Mouse (Mus musculus): ENCODE measurements around the gene Usp2.
A peak's percentile ranks its signal among the peaks of the same experiment; 100 is the strongest.

The Usp2 gene

DNA sequence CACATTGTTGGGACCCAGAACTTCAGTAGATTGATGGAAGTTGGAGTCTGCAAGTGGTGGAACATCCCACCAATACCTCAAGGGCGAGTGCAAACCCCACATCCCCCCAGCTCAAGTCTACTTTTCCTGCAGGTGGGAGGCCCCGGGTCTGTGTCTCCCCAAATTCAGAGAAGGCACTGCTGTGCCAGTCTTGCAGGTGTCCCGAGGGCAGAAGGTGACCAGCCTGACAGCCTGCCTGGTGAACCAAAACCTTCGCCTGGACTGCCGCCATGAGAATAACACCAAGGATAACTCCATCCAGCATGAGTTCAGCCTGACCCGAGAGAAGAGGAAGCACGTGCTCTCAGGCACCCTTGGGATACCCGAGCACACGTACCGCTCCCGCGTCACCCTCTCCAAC lies 20.4 kb upstream of the Usp2 start:
- no peak for DNase-seq (ENCODE audit: low read depth)

- no peak for DNase-seq (ENCODE audit: low read depth)
Observed at GRCm38 (mm10) chr9:44047071-44047470, 19.8 kb upstream of the Usp2 start.

DNA sequence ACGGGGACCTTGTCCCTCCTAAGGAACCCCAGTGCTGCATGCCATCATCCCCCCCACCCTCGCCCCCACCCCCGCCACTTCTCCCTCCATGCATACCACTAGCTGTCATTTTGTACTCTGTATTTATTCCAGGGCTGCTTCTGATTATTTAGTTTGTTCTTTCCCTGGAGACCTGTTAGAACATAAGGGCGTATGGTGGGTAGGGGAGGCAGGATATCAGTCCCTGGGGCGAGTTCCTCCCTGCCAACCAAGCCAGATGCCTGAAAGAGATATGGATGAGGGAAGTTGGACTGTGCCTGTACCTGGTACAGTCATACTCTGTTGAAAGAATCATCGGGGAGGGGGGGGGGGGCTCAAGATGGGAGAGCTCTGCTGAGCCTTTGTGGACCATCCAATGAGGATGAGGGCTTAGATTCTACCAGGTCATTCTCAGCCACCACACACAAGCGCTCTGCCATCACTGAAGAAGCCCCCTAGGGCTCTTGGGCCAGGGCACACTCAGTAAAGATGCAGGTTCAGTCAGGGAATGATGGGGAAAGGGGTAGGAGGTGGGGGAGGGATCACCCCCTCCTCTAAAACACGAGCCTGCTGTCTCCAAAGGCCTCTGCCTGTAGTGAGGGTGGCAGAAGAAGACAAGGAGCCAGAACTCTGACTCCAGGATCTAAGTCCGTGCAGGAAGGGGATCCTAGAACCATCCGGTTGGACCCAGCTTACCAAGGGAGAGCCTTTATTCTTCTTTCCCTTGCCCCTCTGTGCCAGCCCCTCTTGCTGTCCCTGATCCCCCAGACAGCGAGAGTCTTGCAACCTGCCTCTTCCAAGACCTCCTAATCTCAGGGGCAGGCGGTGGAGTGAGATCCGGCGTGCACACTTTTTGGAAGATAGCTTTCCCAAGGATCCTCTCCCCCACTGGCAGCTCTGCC lies 19.0 kb upstream of the Usp2 start:
- no peak for DNase-seq (ENCODE audit: low read depth)

DNA sequence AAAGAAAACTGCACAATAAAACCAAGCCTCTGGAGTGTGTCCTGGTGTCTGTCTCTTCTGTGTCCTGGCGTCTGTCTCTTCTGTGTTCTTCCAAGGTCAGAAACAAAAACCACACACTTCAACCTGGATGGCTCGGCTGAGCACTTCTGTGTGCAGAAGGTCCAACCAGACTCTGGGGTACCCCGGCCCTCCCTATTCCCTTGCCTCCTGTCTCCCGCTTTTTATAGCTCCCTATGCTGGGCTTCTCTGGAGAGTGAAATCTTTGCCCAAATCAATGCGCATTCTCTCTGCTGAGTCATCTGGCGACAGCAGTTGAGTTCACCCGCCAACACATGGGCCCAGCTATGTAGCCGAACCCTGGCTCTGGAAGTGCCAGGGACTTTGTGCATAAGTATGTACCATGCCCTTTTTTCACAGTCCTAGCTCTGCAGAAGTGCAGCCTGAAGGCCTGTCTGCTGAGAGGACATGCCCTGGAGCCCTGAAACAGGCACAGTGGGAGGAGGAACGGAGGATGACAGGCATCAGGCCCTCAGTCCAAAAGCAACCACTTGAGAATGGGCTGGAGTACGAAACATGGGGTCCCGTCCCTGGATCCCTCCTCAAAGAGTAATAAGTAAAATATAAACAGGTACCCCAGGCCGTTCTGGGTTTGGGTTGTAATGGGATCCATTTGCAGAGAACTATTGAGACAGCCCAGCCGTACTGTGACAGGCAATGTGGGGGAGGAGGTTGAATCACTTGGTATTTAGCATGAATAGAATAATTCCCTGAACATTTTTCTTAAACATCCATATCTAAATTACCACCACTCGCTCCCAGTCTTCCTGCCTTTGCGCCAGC lies 18.1 kb upstream of the Usp2 start:
- no peak for DNase-seq (ENCODE audit: low read depth)

- no peak for DNase-seq (ENCODE audit: low read depth)
Observed at GRCm38 (mm10) chr9:44049381-44050165, 17.2 kb upstream of the Usp2 start.

GRCm38 (mm10) chr9:44052855-44053254 lies 14.0 kb upstream of the Usp2 start:
- no peak for DNase-seq (ENCODE audit: low read depth)

DNA sequence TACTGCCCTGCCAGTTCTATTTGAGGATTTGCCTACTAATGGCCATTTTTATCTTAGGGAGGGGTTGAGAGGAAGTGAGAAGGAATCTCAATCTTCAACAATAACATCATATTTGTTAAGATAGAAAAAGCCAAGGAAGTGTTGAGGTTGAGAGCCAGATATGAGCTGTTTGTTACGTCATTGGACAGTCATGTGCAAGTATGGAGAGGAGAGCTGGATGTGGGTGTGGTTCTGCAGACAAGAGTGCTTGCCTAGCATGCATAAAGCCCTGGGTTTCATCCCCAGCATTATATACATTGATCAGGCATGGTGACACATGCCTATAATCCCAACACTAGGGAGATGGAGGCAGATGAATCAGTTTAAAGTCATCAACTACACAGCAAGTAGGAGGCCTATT lies 12.9 kb upstream of the Usp2 start:
- DNase-seq (ENCODE audit: low read depth): no peak

- no peak for DNase-seq (ENCODE audit: low read depth)
Observed at GRCm38 (mm10) chr9:44058606-44059005, 8.2 kb upstream of the Usp2 start.

- DNase-seq (ENCODE audit: low read depth): no peak
Observed at GRCm38 (mm10) chr9:44065177-44065576, 1.6 kb upstream of the Usp2 start.

DNA sequence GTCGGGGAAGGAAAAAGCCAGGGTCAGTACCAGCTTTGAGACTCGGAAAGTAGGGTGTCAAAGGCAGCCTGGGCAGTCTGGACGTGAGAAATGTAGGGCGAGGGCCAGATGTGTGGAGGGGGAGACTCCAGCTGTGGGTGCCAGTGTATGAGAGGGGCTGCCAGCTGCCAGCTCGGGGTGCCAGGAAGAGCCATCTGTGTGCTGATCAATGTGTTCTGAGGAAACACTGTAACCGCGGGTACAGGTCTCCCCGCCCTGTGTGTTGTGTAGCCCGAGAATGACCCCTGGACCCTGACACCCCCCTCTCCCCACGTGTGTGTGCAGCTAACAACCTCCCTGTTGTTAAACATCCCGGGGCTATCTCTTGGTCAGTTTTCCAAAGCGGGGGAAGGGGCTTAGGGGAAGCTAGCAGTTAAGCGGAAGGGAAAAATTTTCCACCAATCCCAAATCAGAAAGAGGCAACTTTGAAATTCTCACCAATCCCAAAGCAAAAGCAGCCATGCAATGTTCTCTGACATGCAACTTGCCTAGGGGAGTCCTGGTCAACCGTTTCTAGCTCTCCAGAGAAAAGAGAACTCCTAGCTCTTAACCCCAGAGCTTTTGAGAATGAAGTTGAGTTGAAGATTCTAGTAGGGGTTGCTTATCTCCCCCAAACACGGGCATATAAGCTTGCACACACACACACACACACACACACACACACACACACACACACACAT lies 579 bp downstream of the Usp2 start:
- DNase-seq (ENCODE audit: low read depth): no peak

- DNase-seq (ENCODE audit: low read depth): no peak
Observed at GRCm38 (mm10) chr9:44067960-44068330, 1.1 kb downstream of the Usp2 start.

- no peak for DNase-seq (ENCODE audit: low read depth)
Observed at GRCm38 (mm10) chr9:44069252-44069651, 2.4 kb downstream of the Usp2 start.

GRCm38 (mm10) chr9:44070113-44070843 lies 3.5 kb downstream of the Usp2 start:
- no peak for DNase-seq (ENCODE audit: low read depth)

GRCm38 (mm10) chr9:44070844-44071231 lies 4.0 kb downstream of the Usp2 start:
- no peak for DNase-seq (ENCODE audit: low read depth)

- DNase-seq (ENCODE audit: low read depth): no peak
Observed at GRCm38 (mm10) chr9:44071914-44072598, 5.2 kb downstream of the Usp2 start.

DNA sequence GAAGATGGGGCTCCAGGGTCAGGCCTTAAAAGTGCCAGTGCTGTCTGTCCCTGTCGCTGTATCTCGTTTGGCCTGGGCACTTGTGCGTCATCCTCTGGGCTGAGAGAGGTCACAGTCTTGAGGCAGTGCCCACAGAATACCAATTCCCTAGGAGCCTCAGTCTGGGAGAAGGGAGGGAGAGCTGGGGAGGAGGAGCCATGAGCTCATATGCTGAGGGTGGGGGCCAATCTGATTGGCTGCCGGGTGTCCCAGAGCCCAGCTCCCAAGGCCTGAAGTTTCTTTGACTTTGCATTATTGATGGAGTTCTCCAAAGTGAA lies 5.7 kb downstream of the Usp2 start:
- DNase-seq (ENCODE audit: low read depth): no peak

DNA sequence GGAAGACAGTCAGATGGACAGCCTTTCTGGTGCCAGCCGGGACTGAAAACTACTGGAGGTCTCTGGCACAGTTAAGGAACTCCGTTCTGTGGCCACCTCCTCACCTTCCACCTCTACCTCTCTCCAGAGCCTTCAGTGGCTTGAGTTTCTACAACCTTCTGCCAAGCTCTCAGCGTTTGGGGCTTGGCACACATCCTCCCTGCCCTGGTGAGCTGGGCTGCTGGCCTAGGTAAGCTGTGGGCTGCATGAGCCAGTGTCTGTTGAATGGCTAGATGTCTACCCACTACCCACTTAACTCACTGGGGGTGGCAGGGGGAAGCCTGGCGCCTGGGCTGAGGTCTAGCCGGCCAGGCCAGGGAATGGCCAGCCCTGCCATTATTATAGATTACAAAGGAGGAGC lies 6.3 kb downstream of the Usp2 start:
- DNase-seq (ENCODE audit: low read depth): no peak

GRCm38 (mm10) chr9:44074395-44075275 lies 7.8 kb downstream of the Usp2 start:
- DNase-seq (ENCODE audit: low read depth): peak; percentile 58

DNA sequence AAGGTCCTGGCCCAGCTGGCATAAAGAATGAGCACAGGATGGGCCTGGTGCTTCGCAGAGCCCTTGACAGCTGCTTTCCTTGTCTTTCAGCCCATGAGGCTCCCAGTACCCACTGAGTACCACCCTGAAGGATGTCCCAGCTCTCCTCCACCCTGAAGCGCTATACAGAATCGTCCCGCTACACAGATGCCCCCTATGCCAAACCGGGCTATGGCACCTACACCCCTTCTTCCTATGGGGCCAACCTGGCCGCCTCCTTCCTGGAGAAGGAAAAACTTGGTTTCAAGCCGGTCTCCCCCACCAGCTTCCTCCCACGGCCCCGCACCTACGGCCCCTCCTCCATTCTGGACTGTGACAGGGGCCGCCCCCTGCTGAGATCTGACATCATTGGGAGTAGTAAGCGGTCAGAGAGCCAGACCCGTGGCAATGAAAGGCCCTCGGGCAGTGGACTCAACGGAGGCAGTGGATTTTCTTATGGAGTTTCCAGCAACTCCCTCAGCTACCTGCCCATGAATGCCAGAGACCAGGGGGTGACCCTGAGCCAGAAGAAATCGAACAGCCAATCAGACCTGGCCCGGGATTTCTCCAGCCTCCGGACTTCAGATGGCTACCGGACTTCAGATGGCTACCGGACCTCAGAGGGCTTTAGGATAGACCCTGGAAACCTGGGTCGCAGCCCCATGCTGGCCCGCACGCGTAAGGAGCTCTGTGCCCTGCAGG lies 8.6 kb downstream of the Usp2 start:
- no peak for DNase-seq (ENCODE audit: low read depth)
